Mouse (Mus musculus) erythroblast, embryonic 14.5 days (primary cell): ENCODE results near the gene Nudt1.

Experiments
- GATA1 ChIP-seq: IDR thresholded peaks from 2 replicates; pipeline ENCODE4 v1.6.1; 2012; ENCODE audit warnings: low read length, inconsistent platforms, mixed read lengths
- TAL1 ChIP-seq: IDR thresholded peaks from 3 replicates; pipeline ENCODE4 v1.6.1; 2012; ENCODE audit warnings: low read length, inconsistent platforms, mixed read lengths

DNA sequence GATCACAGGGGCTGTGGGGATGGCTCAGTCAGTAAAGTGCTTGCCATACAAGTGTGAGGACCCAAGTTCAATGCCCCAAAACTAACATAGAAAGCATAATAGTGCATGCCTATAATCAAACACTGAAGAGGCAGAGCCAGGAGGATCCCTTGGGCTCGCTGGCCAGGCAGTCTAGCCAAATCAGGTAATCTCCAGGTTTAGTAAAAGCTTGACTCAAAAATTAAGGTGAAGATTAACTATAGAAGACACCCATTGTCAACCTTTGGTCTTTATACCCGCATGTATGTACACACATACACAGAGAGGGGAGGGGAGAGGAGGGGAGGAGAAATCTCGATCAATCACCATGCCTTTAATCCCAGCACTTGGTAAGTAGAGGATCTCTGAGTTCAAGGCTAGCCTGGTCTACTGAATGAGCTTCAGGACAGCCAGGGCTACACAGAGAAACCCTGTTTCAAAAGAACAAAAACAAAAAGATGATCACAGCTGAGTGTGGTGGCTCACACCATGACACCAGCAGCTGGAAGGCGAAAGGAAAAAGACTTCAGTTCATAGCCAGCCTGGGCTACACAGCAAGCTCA, 53.9 kb downstream of the Nudt1 start:
- no peak for TF ChIP-seq GATA1
- no peak for TF ChIP-seq TAL1
